ENCODE assay signal across 21 mouse cellular contexts in the genomic region with DNA sequence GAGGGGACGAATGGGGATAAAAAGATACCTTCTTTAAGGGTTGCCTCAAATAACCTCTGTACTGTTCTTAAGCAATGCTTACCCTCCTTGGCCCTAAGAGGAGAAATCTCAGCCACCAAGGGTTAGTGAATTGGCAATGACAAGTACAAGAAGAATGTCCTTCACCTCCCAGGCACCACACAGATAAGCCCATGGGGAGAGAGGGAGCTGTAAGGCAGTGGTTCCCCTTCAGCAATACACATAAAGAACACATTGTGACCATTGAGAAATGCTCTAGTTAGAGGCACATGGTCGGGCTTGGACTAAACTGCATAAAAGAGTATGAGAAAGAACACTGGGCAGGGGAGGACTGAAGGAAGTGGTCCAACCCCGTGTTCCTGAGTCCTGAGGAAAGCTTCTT.
DNase-seq lines count a peak whose midpoint lies in the region; ATAC-seq lines count a peak whose summit lies in the region.
"Had no signal": no experiment of that assay in that cellular context is flagged by ENCODE, and none has a peak within 500 bp of the region (broad histone marks: within the 10 kb centered on the region; RNA-seq: fewer than 3 reads in every experiment).

No protein-coding gene starts in this region.

- no peak for ATAC-seq in megakaryocyte, adult 5-6 weeks (ENCODE audit: poor library complexity, severe bottlenecking)
- ATAC-seq: activated CD4-positive, CD25-positive, alpha-beta regulatory T cell, adult 4 months; CD4-positive, CD25-positive, alpha-beta regulatory T cell, adult 4 months; forebrain, embryonic 13.5 days; forebrain, embryonic 15.5 days; forebrain, postnatal 0 days; Patski had no signal

- DNase-seq in adrenal gland, adult (ENCODE audit: inconsistent age in 2 of 2, low spot score in 1 of 2), result peak; percentile 32 to 42
- DNase-seq in adrenal gland, adult 8-10 months, result no peak
- peak; percentile 66 for DNase-seq in testis, postnatal 14 days (ENCODE audit: low spot score)
- no peak for DNase-seq in testis, postnatal 10 days (ENCODE audit: low spot score)
- DNase-seq: adrenal gland, adult 2 months; adrenal gland, postnatal 25 days; B cell, adult 2 months; cerebellum, adult 11 months; cerebellum, adult 18-20 months; cerebellum, adult 8-10 months; cerebellum, adult 9-11 months; cerebellum, postnatal 14 days; cerebellum, postnatal 36 days; embryo, embryonic 11 days; forebrain, postnatal 0 days had no signal

Comparison
In these comparisons a context has a peak if more than half of its experiments do, and no peak if none do; other contexts are left out.
1. DNase-seq: peak in adrenal gland, adult (2 of 2) and testis, postnatal 14 days (single experiment); none in adrenal gland, adult 8-10 months (single experiment) and testis, postnatal 10 days (single experiment).